Mouse (Mus musculus) spleen, adult 2 months (tissue): Measurements from ENCODE around the gene Rrm1. TPM values are rescaled to one million over a fixed set of nuclear protein-coding genes. Genes with fewer than 3 reads are reported as not detected.

Experiments used
- DNase-seq, 2 experiments: peaks; one replicate each; pipeline versions ENCODE4 v3.0.0 to v3.0.0-alpha.2; 2012 to 2021; ENCODE audit warnings: low spot score in 2 of 2, low read depth in 1 of 2
- H3K27ac ChIP-seq: fragments of 200-500 bp; 2 replicates; pipeline ENCODE4 v1.5.1; 2012; ENCODE audit warnings: low read length, inconsistent platforms; ENCODE audit not compliant: insufficient read depth
- H3K27me3 ChIP-seq: fragments of 200-500 bp; 2 replicates; pipeline ENCODE4 v1.6.1; 2012; ENCODE audit warnings: mild to moderate bottlenecking, moderate library complexity, low read length, inconsistent platforms; ENCODE audit not compliant: control insufficient read depth, insufficient read depth
- H3K36me3 ChIP-seq: fragments of 200-500 bp; 2 replicates; pipeline ENCODE4 v1.6.1; 2012; ENCODE audit warnings: mild to moderate bottlenecking, low read length, inconsistent platforms; ENCODE audit not compliant: control insufficient read depth, insufficient read depth
- H3K4me1 ChIP-seq: fragments of 200-500 bp; 2 replicates; pipeline ENCODE4 v1.6.1; 2011; ENCODE audit warnings: inconsistent platforms; ENCODE audit not compliant: control insufficient read depth, insufficient read depth, insufficient read length
- H3K4me3 ChIP-seq: fragments of 200-500 bp; 2 replicates; pipeline ENCODE4 v1.5.1; 2011; ENCODE audit warnings: mild to moderate bottlenecking, inconsistent platforms; ENCODE audit not compliant: insufficient read depth, insufficient read length; ENCODE audit errors: extremely low read depth
- CTCF ChIP-seq: fragments of 200-500 bp; IDR thresholded peaks from 2 replicates; pipeline ENCODE4 v1.5.1; 2011; ENCODE audit warnings: mild to moderate bottlenecking, inconsistent platforms; ENCODE audit not compliant: insufficient read depth, insufficient read length, insufficient replicate concordance; ENCODE audit errors: extremely low read depth
- POLR2A ChIP-seq: fragments of 200-500 bp; IDR thresholded peaks from 2 replicates; pipeline ENCODE4 v1.6.1; 2011; ENCODE audit warnings: low read depth, low read length, inconsistent platforms
- WGBS: fragments of 180-500 bp; shearing (Covaris S2); methylation state at CpG from one replicate; pipeline ENCODE4 v1.1.7; 2018; 5-methylcytosine and 5-hydroxymethylcytosine counted together
- polyA plus RNA-seq: library from polyadenylated mRNA; depleted of rRNA; stranded (reverse); fragments of >200 nt; gene quantifications from 2 replicates; pipeline ENCODE4 v1.2.3, GENCODE M21; 2012

Gene Rrm1
- polyA plus RNA-seq, 1 experiment, result 10.5 TPM

- Histone ChIP-seq H3K4me1 (no peaks in the 10 kb centered on the region; the same call in 1 of the 2 replicates), H3K27ac (no peak overlapping the region), H3K36me3 (peaks cover 4% of the 10 kb centered on the region), H3K4me3 (no peak overlapping the region), H3K27me3 (no peaks in the 10 kb centered on the region)
- 89% methylated on average over 6 of the region's 6 CpGs for WGBS
- TF ChIP-seq CTCF (no peak), POLR2A (no peak)
- no peak for DNase-seq
Observed at GRCm38 (mm10) chr7:102415841-102416240, 25.7 kb upstream of the Rrm1 start.

GRCm38 (mm10) chr7:102417398-102417797 lies 24.1 kb upstream of the Rrm1 start:
- Histone ChIP-seq H3K27me3 (no peaks in the 10 kb centered on the region), H3K27ac (no peak overlapping the region), H3K36me3 (peaks cover 4% of the 10 kb centered on the region), H3K4me1 (no peaks in the 10 kb centered on the region), H3K4me3 (no peak overlapping the region)
- DNase-seq, result peak; percentile 30 to 63
- 7% methylated on average over 4 of the region's 4 CpGs for WGBS
- TF ChIP-seq CTCF (peak; percentile 68; the same call in 1 of the 2 replicates), POLR2A (no peak)

DNA sequence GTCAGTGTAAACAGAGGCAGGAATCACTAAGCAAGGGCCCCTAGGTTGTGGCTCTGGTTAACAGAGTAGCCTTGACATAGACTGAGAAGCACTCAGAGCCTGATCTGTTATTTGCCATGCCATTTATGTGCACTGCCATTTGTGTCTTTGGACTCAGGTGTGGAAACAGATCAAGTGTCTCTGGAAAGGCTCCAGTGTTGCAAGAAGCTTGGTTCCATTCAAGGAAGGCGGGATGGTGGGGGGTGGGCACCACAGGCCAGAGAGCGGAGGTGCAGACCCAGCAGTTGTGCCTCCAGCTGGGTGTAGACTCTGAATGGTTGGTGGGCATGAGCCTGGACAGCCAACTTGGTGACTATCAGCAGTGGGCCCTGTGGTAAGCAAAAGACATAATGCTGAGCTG lies 19.5 kb upstream of the Rrm1 start:
- TF ChIP-seq POLR2A, result no peak
- no peak for TF ChIP-seq CTCF
- Histone ChIP-seq H3K27me3 (no peaks in the 10 kb centered on the region), H3K4me1 (peaks cover 13% of the 10 kb centered on the region; the same call in 1 of the 2 replicates), H3K27ac (no peak overlapping the region), H3K36me3 (peaks cover 7% of the 10 kb centered on the region), H3K4me3 (no peak overlapping the region)
- DNase-seq, result no peak
- WGBS, result 92% methylated on average over 2 of the region's 2 CpGs

- 0 out of 2 replicates have a peak overlapping the region, but pooled peaks have one; percentile 29 for H3K27ac ChIP-seq
- TF ChIP-seq POLR2A (no peak), CTCF (no peak)
- DNase-seq, result no peak
Observed at GRCm38 (mm10) chr7:102425933-102426685, 15.4 kb upstream of the Rrm1 start.

GRCm38 (mm10) chr7:102434344-102434743 lies 7.2 kb upstream of the Rrm1 start:
- Histone ChIP-seq H3K4me3 (no peak overlapping the region), H3K4me1 (no peaks in the 10 kb centered on the region), H3K27me3 (no peaks in the 10 kb centered on the region), H3K27ac (no peak overlapping the region), H3K36me3 (peaks cover 21% of the 10 kb centered on the region)
- no peak for DNase-seq
- 52% methylated on average over 2 of the region's 2 CpGs for WGBS
- no peak for TF ChIP-seq CTCF
- no peak for TF ChIP-seq POLR2A

More at GRCm38 (mm10) chr7:102425933-102426685, 15.4 kb upstream of the Rrm1 start:
- H3K4me3 ChIP-seq, result no peak overlapping the region
- WGBS, result 17% methylated on average over 6 of the region's 6 CpGs
- peaks cover 13% of the 10 kb centered on the region; the same call in 1 of the 2 replicates for H3K4me1 ChIP-seq
- H3K36me3 ChIP-seq, result peaks cover 23% of the 10 kb centered on the region
- H3K27me3 ChIP-seq, result no peaks in the 10 kb centered on the region

GRCm38 (mm10) chr7:102440822-102441656 lies 456 bp upstream of the Rrm1 start:
- Histone ChIP-seq H3K36me3 (peaks cover 4% of the 10 kb centered on the region; the same call in 1 of the 2 replicates), H3K4me1 (no peaks in the 10 kb centered on the region), H3K27ac (no peak overlapping the region), H3K27me3 (no peaks in the 10 kb centered on the region), H3K4me3 (peak overlapping the region; percentile 90; the same call in 1 of the 2 replicates)
- WGBS, result 54% methylated on average over 15 of the region's 15 CpGs
- DNase-seq, result no peak
- no peak for TF ChIP-seq CTCF
- no peak for TF ChIP-seq POLR2A
